Mouse (Mus musculus) heart, postnatal 0 days (tissue): Measurements from ENCODE around the gene Cdk17. TPM values are rescaled to one million over a fixed set of nuclear protein-coding genes. Genes with fewer than 3 reads are reported as not detected.

Experiments used
- ATAC-seq: fragments of 200-750 bp; cut with Nextera tagmentation; 2 replicates; pipeline ENCODE4 v1.8.0; 2017; ENCODE audit warnings: low read depth, moderate number of reproducible peaks, moderate library complexity; ENCODE audit not compliant: insufficient read depth
- DNase-seq: peaks from one replicate; pipeline ENCODE4 v3.0.0-alpha.2; 2016; ENCODE audit warnings: low spot score
- H3K27ac ChIP-seq: fragments of 300-500 bp; sonication (generic); 2 replicates; pipeline ENCODE4 v1.5.1; 2014; ENCODE audit warnings: low read depth, mild to moderate bottlenecking
- H3K27me3 ChIP-seq: fragments of 300-500 bp; sonication (generic); 2 replicates; pipeline ENCODE4 v1.6.1; 2014; ENCODE audit warnings: low read length, mixed read lengths; ENCODE audit not compliant: control insufficient read depth, insufficient read depth
- H3K36me3 ChIP-seq: fragments of 300-500 bp; sonication (generic); replicated peaks from 2 replicates; pipeline ENCODE4 v1.6.1; 2014; ENCODE audit warnings: low read length, mixed read lengths; ENCODE audit not compliant: control insufficient read depth, insufficient read depth
- H3K4me1 ChIP-seq: fragments of 300-500 bp; sonication (generic); 2 replicates; pipeline ENCODE4 v1.6.1; 2014; ENCODE audit warnings: antibody characterized with exemption; ENCODE audit not compliant: control insufficient read depth, insufficient read depth
- H3K4me2 ChIP-seq: fragments of 300-500 bp; sonication (generic); 2 replicates; pipeline ENCODE4 v1.6.1; 2014; ENCODE audit warnings: low read depth, mild to moderate bottlenecking, low read length, moderate library complexity
- H3K4me3 ChIP-seq: fragments of 300-500 bp; sonication (generic); 2 replicates; pipeline ENCODE4 v1.5.1; 2014; ENCODE audit warnings: low read depth, low read length
- H3K9ac ChIP-seq: fragments of 300-500 bp; sonication (generic); replicated peaks from 2 replicates; pipeline ENCODE4 v1.6.1; 2014; ENCODE audit warnings: low read depth, low read length, mixed read lengths
- H3K9me3 ChIP-seq: fragments of 300-500 bp; sonication (generic); replicated peaks from 2 replicates; pipeline ENCODE4 v1.6.1; 2016; ENCODE audit warnings: low read length; ENCODE audit not compliant: control insufficient read depth
- CTCF ChIP-seq: IDR thresholded peaks from 2 replicates; pipeline ENCODE4 v1.5.1; 2016; ENCODE audit warnings: antibody characterized with exemption, control low read depth, low read depth
- EP300 ChIP-seq: IDR thresholded peaks from 2 replicates; pipeline ENCODE4 v1.6.1; 2016; ENCODE audit warnings: antibody characterized with exemption, low read depth
- WGBS: fragments of 180-500 bp; shearing (Covaris S2); extraction: QIAGEN DNeasy Blood & Tissue Kit; methylation state at CpG from one replicate; pipeline ENCODE4 v1.1.7; 2014; 5-methylcytosine and 5-hydroxymethylcytosine counted together
- polyA plus RNA-seq: library from polyadenylated mRNA; unstranded; fragments of >200 nt; fragmentation: Nextera tagmentation; extraction: Ambion mirVana; gene quantifications from 2 replicates; pipeline ENCODE4 v1.2.1, GENCODE M21; 2015
- total RNA-seq: library from RNA; depleted of rRNA; stranded (reverse); fragments of >200 nt; gene quantifications from 2 replicates; pipeline ENCODE4 v1.2.3, GENCODE M21; 2014; ENCODE audit warnings: low replicate concordance

Gene Cdk17
- total and polyA plus RNA-seq, 2 experiments from 2014 or later, result 12.3 to 40.2 TPM

DNA sequence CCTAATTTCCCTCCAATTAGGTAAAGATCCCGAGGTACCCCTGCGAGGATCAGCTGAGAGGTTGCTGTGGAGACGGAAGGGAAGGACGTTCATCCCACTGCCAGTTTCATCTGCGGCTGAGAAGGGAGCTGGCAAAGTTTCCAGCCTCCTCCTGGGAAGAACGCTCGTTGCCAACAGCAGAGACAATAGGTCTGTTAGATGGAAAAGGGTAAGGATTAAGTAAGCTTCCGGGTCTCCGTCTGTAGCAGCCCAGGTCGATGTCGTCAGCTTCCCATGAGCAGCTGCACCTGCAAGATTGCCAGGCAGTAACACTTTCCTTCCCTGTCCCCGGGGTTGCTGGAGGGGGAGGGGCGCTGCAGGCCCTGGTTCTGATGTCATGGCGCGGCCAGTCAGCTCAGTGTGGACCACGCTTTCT lies 115.7 kb downstream of the Cdk17 start:
- Histone ChIP-seq H3K4me2 (peak overlapping the region; percentile 53), H3K36me3 (0 out of 2 replicates have a peak, but pooled peaks cover 2% of the 10 kb centered on the region), H3K9me3 (no peaks in the 10 kb centered on the region), H3K4me3 (peak overlapping the region; percentile 34), H3K9ac (peak overlapping the region; percentile 8; the same call in 1 of the 2 replicates), H3K4me1 (peaks cover 65% of the 10 kb centered on the region), H3K27ac (peak overlapping the region; percentile 36), H3K27me3 (no peaks in the 10 kb centered on the region)
- ATAC-seq (peak; percentile 40; the same call in 1 of the 2 replicates), DNase-seq (peak; percentile 80)
- no peak for TF ChIP-seq CTCF
- TF ChIP-seq EP300, result peak; percentile 54; the same call in 1 of the 2 replicates
- WGBS, result 6% methylated on average over 16 of the region's 16 CpGs

DNA sequence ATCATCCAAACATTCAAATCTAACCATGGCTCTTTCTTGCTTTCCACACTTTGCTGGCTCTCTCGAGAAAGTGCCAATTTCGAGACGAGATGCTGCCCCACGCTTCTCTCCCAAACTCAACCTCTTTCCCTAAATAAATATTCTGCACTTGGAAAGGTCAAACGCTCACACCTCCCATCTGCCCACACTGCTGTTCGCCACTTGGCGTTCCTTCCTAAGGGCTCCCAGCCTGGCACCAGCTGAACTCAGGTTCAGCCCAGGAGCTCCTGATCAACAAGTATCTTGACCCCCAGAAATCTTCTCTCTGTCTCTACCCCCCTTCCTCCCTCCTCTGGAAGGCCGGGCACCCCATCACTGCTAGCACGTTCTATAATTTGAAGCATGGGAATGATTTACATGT lies 116.2 kb downstream of the Cdk17 start:
- WGBS, result 52% methylated on average over 9 of the region's 9 CpGs
- ATAC-seq, result no peak
- no peak for TF ChIP-seq CTCF
- TF ChIP-seq EP300, result no peak
- Histone ChIP-seq H3K9me3 (no peaks in the 10 kb centered on the region), H3K36me3 (peaks cover 7% of the 10 kb centered on the region; the same call in 1 of the 2 replicates), H3K4me1 (peaks cover 61% of the 10 kb centered on the region), H3K4me2 (peak overlapping the region; percentile 53), H3K27me3 (no peaks in the 10 kb centered on the region), H3K4me3 (no peak overlapping the region), H3K9ac (no peak overlapping the region), H3K27ac (peak overlapping the region; percentile 36)
- no peak for DNase-seq

DNA sequence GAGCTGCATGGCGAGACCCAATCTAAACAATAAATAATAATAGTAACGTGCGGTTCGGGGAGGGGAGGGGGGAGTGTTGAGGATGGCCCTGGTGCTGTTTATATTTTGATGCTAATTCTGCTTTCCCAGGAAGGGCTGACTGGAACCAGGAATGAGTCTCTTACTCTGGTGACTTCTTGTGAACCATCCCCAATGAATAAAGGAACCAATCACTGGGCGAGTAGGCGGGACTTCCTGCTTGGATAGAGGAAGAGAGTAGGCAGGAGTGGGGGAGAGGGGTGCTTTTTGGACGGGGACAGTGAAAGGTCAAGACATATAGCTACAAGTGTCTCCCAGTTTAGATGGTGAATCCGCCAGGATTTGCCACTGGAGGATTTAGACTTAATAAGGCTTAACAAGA lies 117.7 kb downstream of the Cdk17 start:
- Histone ChIP-seq H3K4me1 (peaks cover 51% of the 10 kb centered on the region), H3K9me3 (no peaks in the 10 kb centered on the region), H3K27me3 (no peaks in the 10 kb centered on the region), H3K4me3 (no peak overlapping the region), H3K9ac (no peak overlapping the region), H3K4me2 (no peak overlapping the region), H3K27ac (no peak overlapping the region), H3K36me3 (peaks cover 13% of the 10 kb centered on the region; the same call in 1 of the 2 replicates)
- WGBS, result 70% methylated on average over 8 of the region's 8 CpGs
- DNase-seq (no peak), ATAC-seq (no peak)
- TF ChIP-seq CTCF (no peak), EP300 (no peak)

DNA sequence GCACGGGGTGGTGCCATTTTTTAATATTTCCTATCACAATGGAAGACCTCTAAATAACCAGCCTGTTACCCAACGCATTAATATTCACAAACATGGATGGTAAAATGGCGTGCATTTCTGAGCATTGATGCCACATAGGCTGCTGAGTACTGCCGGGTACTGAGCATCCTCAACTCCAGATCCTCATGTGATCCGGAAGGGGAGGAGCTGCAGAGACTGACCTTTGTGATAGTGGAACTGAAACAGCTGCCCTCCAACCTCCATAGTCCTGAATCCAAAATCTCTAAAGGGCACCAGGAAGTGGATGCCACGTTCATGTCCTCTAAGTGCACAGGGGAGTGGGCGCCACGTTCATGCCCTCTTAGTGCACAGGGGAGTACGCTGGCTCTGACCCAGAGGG lies 118.4 kb downstream of the Cdk17 start:
- no peak for TF ChIP-seq CTCF
- TF ChIP-seq EP300, result no peak
- Histone ChIP-seq H3K9me3 (no peaks in the 10 kb centered on the region), H3K4me3 (no peak overlapping the region), H3K27ac (no peak overlapping the region), H3K9ac (no peak overlapping the region), H3K4me2 (no peak overlapping the region), H3K4me1 (peaks cover 51% of the 10 kb centered on the region), H3K27me3 (no peaks in the 10 kb centered on the region), H3K36me3 (peaks cover 20% of the 10 kb centered on the region; the same call in 1 of the 2 replicates)
- ATAC-seq, result no peak
- 76% methylated on average over 9 of the region's 9 CpGs for WGBS
- DNase-seq, result no peak

DNA sequence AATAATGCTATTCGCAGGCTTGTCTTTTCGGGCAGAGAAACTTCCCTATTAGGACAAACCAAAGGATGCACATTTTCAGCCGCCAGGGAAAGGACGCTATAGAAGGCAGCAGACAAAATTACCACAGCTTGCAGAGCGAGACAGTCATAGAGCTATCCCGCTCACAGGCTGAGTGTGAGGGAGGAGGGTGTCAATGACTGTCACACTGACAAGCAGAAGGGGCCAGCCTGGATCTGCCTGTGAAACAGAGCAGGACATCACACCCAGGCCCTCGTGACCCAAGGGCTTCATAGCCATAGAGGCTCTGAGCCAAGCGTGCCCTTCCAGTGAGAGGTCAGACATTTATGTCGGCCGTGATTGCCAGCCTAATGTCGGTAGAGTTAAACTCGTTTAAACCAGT lies 119.9 kb downstream of the Cdk17 start:
- 50% methylated on average over 12 of the region's 12 CpGs for WGBS
- Histone ChIP-seq H3K4me2 (no peak overlapping the region), H3K27me3 (no peaks in the 10 kb centered on the region), H3K9me3 (no peaks in the 10 kb centered on the region), H3K4me3 (no peak overlapping the region), H3K4me1 (peaks cover 37% of the 10 kb centered on the region), H3K9ac (peak overlapping the region; percentile 7; the same call in 1 of the 2 replicates), H3K36me3 (peaks cover 27% of the 10 kb centered on the region; the same call in 1 of the 2 replicates), H3K27ac (peak overlapping the region; percentile 68)
- DNase-seq (peak; percentile 61), ATAC-seq (peak; percentile 70)
- TF ChIP-seq EP300 (no peak), CTCF (no peak)

DNA sequence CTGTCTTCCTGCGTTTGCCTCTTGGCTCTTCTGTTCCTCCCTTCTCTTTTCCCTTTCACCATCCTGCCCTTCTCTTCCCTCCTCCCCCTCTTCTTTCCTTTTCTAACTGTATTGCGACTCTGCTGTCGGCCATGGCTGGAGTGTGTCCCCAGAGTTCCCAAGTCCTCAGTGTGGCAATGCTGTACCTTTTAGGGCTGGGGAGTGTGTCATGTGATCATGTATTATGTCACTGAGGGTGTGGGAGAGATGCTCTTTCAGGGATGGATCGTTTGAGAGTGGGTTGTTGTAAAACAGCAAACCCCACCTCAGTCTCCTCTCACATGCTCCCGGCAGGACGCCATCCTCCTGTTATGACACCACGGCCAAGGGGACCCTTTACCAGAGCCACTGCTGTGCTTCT lies 120.4 kb downstream of the Cdk17 start:
- ATAC-seq, result 0 out of 2 replicates have a peak, but pooled peaks have one; percentile 14
- TF ChIP-seq CTCF (no peak), EP300 (no peak)
- DNase-seq, result no peak
- Histone ChIP-seq H3K4me3 (no peak overlapping the region), H3K4me2 (no peak overlapping the region), H3K27ac (peak overlapping the region; percentile 68), H3K4me1 (peaks cover 32% of the 10 kb centered on the region), H3K9ac (0 out of 2 replicates have a peak overlapping the region, but pooled peaks have one; percentile 7), H3K27me3 (no peaks in the 10 kb centered on the region), H3K36me3 (peaks cover 27% of the 10 kb centered on the region; the same call in 1 of the 2 replicates), H3K9me3 (no peaks in the 10 kb centered on the region)
- 57% methylated on average over 7 of the region's 7 CpGs for WGBS
